Mouse (Mus musculus) adrenal gland, postnatal 0 days (tissue): ENCODE results near the gene Atp13a3. TPM values are rescaled to one million over a fixed set of nuclear protein-coding genes. Genes with fewer than 3 reads are reported as not detected.

Experiments used
- polyA plus RNA-seq: library from polyadenylated mRNA; unstranded; fragments of >200 nt; fragmentation: Nextera tagmentation; extraction: Ambion mirVana; gene quantifications from 2 replicates; pipeline ENCODE4 v1.2.1, GENCODE M21; 2015

Atp13a3 gene
- 5.2 and 8.3 TPM in 2 replicates for polyA plus RNA-seq

DNA sequence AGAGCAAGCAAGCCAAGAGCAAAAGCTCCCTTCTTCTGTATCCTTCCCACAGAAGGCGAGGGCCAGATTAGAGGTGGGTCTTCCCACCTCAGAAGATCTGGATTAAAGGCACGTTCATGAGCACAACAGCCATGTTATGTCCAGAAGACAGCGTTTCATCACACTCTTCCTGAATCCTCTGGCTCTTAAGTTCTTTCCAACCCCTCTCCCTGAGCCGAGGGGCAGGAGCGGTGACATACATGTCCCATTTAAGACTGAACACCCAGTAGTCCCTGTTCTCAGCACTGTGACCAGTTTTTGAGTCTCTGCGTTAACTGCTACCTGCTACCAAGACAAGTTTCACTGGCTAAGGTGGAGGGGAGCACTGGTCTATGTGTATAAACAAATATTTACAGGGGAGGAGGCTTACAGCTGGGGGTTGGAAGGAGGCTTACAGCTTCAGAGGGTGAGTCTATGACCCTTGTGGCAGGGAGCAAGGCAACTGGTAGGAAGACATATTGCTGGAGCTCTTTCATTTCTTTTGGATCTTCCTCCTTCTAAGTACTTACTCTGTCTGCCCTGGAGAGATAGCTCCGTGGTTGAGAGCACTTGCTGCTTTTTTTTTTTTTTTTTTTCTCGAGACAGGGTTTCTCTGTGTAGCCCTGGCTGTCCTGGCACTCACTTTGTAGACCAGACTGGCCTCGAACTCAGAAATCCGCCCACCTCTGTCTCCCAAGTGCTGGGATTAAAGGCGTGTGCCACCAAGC lies at the start of gene Atp13a3:
Gene Atp13a3, minus strand, starts transcription at position 51 of the 746 bp plus-strand sequence.

DNA sequence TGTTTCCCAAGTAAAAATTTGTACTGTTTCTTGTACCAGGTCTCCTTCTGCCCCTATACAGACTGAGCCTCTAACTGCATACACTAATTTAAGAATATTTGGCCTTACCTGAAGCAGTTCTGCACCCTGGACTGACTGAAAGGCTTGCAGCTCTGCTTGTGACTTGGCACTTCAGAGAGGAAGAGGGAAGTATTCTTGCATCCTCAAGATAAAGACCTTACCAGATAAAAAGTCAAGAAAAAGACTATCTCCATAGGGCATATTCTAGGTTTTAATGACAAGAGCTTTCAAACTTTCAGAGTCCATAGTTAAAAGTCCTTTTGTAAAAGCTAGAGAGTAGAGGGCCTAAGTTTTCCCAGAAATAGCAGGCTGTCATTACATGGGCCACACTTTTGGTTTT lies 95.1 kb downstream of the Atp13a3 start, which contains the start of gene Gp5:
Gene Gp5, minus strand, starts transcription at position 133 of the 400 bp plus-strand sequence.

DNA sequence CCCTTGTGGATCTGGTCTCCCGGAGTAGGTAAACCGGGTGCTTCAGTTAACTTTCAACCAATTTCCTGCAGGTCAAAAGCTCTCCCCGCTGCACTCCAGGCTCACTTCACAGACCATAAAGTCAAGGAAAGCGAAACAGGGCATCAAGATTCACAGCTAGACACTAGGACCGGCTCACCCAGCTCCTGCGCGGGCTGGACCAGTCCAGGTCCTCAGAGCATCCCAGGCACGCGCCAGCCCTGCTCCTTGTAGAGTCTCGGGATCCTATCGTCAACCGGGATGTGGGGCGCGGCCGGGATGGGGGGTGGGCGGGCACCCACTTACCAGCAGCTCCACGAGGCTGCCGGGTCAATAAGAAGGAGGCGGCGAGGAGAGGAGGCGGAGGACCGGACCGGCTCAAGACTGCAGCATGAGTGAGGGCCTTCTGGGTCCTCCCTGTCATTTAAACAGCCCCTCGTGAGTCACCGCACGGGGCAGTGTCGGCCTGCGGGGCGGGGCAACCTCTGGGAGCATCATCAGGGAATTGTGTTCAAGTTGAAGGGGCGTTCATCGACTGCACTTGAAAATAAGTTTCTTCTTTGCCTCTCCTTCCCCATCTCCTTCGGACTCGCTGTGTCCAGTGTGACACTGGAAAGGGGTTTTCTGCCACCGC lies 122.8 kb downstream of the Atp13a3 start, which contains the start of gene Lrrc15:
Gene Lrrc15, minus strand, starts transcription at position 413 of the 652 bp plus-strand sequence.

DNA sequence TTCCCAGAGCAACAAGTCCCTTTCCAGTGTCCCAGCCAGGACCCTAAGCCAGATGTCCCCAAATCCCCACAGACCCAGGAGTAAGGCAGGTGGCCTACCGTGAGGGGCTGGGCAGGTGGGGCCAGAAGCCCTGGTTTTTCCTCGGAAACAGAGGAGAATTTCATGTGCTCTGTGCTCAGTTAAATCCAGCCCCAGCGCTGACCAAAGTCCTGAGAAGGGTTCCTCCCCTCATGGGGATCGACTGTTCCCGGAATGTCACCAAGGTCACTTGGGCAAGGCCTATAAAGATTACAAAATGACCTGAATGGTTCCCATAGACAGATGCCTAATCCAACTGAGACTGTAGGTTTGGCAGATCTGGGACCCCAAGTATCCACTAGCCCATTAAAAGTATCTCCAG lies 138.4 kb downstream of the Atp13a3 start, which contains the start of gene Cpn2:
Gene Cpn2, minus strand, starts transcription at position 141 of the 400 bp plus-strand sequence.

Other genes starting within 250 kb of the Atp13a3 start
- gene Cpn2, start 138.5 kb downstream of the Atp13a3 start, polyA plus RNA-seq: 0.30 and 0.41 TPM in 2 replicates
- gene Lrrc15, start 122.7 kb downstream of the Atp13a3 start, polyA plus RNA-seq: 0.14 TPM in 1 of 2 replicates, not detected in the other
- 0.50 and 1.2 TPM in 2 replicates for gene Gp5, start 95.2 kb downstream of the Atp13a3 start, polyA plus RNA-seq
- gene Tmem44, start 144.9 kb upstream of the Atp13a3 start, polyA plus RNA-seq: 7.8 and 15.8 TPM in 2 replicates
- gene Lsg1, start 181.6 kb upstream of the Atp13a3 start, polyA plus RNA-seq: 38.2 and 46.6 TPM in 2 replicates
- gene Fam43a, start 193.7 kb upstream of the Atp13a3 start, polyA plus RNA-seq: 29.4 and 38.2 TPM in 2 replicates